Mouse (Mus musculus) heart, adult 2 months (tissue): ENCODE measurements at regions not wholly inside any gene's neighbourhood (a gene's known extent, or its start where the extent isn't known, plus 50 kb on each side); places are given as distances from the start of the nearest gene placed in this dataset.

Experiments
- CTCF ChIP-seq: fragments of 200-600 bp; IDR thresholded peaks from 2 replicates; pipeline ENCODE4 v1.8.1; 2022; ENCODE audit warnings: antibody characterized with exemption, mild to moderate bottlenecking, moderate library complexity
- EP300 ChIP-seq: fragments of 200-500 bp; IDR thresholded peaks from 2 replicates; pipeline ENCODE4 v1.6.1; 2011; ENCODE audit warnings: low read depth, low read length, control low read depth; ENCODE audit not compliant: insufficient read depth

DNA sequence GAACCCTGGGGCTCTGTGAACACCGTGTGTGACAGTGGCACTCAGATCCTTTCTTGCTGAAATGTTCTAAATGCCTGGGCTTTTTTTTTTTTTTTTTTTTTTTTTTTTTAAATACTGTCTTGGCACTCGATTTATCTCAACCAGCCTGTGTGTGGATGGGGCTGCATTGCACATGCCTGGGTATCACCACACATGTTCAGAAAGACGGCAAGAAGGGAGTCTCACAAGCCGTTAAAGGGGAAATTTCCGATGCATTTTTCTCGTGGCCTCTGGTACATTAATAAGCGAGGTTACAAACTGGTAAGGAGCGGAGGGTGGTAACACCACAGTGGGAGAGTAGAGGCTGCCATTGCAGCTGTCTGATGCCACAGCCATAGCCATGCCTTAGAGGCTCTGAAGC is 176.8 kb downstream of the Gm26897 start:
- TF ChIP-seq CTCF (no peak), EP300 (no peak)
